Mouse (Mus musculus): ENCODE data around the gene Arfgef2.

The Arfgef2 gene

GRCm38 (mm10) chr2:166818463-166819143, 13.2 kb downstream of the Arfgef2 start:
- Histone ChIP-seq H3K4me3 (replicated peaks; ENCODE audit: low read length) (no peak overlapping the region), H3K27me3 (ENCODE audit: insufficient read depth, low read length) (no peaks in the 10 kb centered on the region), H3K36me3 (ENCODE audit: insufficient read depth, low read length) (peaks cover 6% of the 10 kb centered on the region), H3K9me3 (ENCODE audit: low read length) (no peaks in the 10 kb centered on the region), H3K4me1 (replicated peaks; ENCODE audit: low read depth, low read length) (peaks cover 54% of the 10 kb centered on the region)
- TF ChIP-seq POU5F1 (IDR thresholded peaks at IDR 0.05; ENCODE audit: borderline replicate concordance, low read length) (no peak), CTCF (conservative IDR thresholded peaks at IDR 0.05; ENCODE audit: low read length) (no peak), NANOG (IDR thresholded peaks at IDR 0.05; ENCODE audit: borderline replicate concordance, low read length) (no peak)

DNA sequence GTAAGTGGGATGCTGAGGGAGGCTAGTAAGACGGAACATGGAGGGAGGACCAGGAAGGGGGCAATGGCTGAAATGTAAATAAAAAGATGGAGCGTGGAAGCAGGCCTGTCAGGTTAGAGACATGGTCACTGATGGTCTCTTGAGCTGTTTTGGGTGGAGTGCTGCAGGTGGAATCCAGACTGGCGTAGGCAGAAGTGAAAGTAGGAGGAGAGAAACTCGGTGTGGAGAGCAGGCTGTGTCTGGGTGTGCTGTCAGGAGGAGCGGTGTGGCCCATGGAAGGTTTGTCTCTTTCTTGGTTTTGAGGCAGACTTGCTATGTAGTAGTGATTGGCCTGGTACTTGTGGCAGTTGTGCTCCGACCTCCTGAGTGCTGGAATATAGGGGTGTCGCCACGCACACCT, 14.5 kb downstream of the Arfgef2 start:
- Histone ChIP-seq H3K9me3 (ENCODE audit: low read length) (no peaks in the 10 kb centered on the region), H3K4me3 (replicated peaks; ENCODE audit: low read length) (no peak overlapping the region), H3K4me1 (replicated peaks; ENCODE audit: low read depth, low read length) (peaks cover 54% of the 10 kb centered on the region), H3K27me3 (ENCODE audit: insufficient read depth, low read length) (no peaks in the 10 kb centered on the region), H3K36me3 (ENCODE audit: insufficient read depth, low read length) (peaks cover 6% of the 10 kb centered on the region)
- no peak for TF ChIP-seq CTCF (conservative IDR thresholded peaks at IDR 0.05; ENCODE audit: low read length)
- TF ChIP-seq POU5F1 (IDR thresholded peaks at IDR 0.05; ENCODE audit: borderline replicate concordance, low read length) = no peak
- no peak for TF ChIP-seq NANOG (IDR thresholded peaks at IDR 0.05; ENCODE audit: borderline replicate concordance, low read length)

DNA sequence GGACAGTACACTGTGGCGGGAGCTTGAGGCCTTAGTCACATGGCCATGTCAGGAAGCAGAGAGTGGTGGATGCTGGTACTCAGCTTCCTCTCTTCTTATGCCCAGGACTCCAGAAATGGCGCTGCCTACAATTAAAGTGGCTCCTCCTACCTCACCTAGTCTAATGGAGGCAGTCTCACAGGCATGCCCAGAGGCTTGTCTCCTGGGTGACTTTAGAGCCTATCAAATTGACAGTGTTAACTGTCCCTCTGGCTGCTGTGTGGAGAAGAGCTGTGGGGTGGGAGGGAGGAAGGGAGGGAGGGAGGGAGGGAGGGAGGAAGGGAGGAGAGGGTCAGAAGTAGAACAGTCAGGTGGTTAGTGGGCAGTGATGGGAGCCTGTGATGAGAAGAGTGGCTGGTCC, 15.5 kb downstream of the Arfgef2 start:
- no peaks in the 10 kb centered on the region for H3K9me3 ChIP-seq (ENCODE audit: low read length)
- TF ChIP-seq NANOG (IDR thresholded peaks at IDR 0.05; ENCODE audit: borderline replicate concordance, low read length) (no peak), CTCF (conservative IDR thresholded peaks at IDR 0.05; ENCODE audit: low read length) (no peak), POU5F1 (IDR thresholded peaks at IDR 0.05; ENCODE audit: borderline replicate concordance, low read length) (no peak)
- H3K36me3 ChIP-seq (ENCODE audit: insufficient read depth, low read length) = peaks cover 6% of the 10 kb centered on the region
- H3K4me3 ChIP-seq (replicated peaks; ENCODE audit: low read length) = no peak overlapping the region
- H3K4me1 ChIP-seq (replicated peaks; ENCODE audit: low read depth, low read length) = peaks cover 54% of the 10 kb centered on the region
- no peaks in the 10 kb centered on the region for H3K27me3 ChIP-seq (ENCODE audit: insufficient read depth, low read length)

DNA sequence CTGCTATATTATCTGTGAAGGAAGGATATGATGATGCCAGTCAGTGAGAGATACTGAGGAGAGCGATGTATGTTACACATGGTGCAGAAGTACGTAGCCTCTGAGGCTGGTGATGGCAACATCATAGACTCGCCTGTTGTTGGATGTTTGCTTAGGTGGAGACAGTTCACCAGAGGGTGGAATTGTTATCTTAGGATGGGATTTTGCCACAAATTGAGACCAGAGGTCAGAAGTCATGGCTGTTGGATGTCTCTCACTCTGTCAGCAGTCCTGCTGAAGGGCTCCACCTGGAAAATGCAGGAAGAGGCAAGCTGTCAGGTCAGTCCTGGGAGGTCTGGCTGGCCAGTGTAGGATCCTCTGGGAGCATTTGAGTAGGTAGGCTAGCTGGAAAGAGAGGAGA, 16.0 kb downstream of the Arfgef2 start:
- H3K36me3 ChIP-seq (ENCODE audit: insufficient read depth, low read length) = peaks cover 10% of the 10 kb centered on the region
- TF ChIP-seq CTCF (conservative IDR thresholded peaks at IDR 0.05; ENCODE audit: low read length) (no peak), POU5F1 (IDR thresholded peaks at IDR 0.05; ENCODE audit: borderline replicate concordance, low read length) (no peak), NANOG (IDR thresholded peaks at IDR 0.05; ENCODE audit: borderline replicate concordance, low read length) (no peak)
- H3K4me1 ChIP-seq (replicated peaks; ENCODE audit: low read depth, low read length) = peaks cover 54% of the 10 kb centered on the region
- no peaks in the 10 kb centered on the region for H3K9me3 ChIP-seq (ENCODE audit: low read length)
- H3K27me3 ChIP-seq (ENCODE audit: insufficient read depth, low read length) = no peaks in the 10 kb centered on the region
- no peak overlapping the region for H3K4me3 ChIP-seq (replicated peaks; ENCODE audit: low read length)

DNA sequence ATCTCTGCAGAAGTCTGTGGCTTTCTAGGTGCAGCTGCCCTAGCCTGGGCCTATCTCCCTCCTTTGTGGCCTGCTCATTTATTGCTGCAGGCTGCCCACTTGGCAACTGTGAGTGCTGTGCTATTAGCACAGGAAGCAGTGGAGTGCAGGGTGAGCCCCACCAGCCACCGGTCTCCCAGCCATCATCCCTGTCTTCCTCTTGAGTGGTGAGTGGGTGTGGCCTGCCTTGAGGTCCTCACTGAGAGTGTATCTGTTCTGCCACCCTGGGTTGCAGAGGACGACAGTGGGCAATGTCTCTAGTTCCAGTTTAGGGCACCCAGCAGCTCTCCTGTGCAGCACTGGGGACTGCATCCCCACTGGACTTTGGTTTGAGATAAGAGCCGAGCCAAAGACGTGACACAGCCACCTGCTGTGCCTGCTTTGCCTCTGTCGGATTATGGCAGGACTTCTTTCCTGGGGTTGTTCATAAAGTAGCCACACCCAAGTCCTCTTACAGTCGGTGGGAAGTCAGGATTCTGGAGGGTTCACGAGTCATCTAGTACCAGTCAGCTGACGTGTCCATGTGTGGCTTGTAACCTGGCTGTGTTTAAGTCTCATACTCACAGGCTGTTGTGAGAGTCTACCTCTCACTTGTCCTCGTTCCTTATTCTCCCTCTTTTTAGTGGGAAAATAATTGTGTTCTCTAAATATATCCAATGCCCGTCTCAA, 16.9 kb downstream of the Arfgef2 start:
- H3K27me3 ChIP-seq (ENCODE audit: insufficient read depth, low read length) = no peaks in the 10 kb centered on the region
- peaks cover 54% of the 10 kb centered on the region for H3K4me1 ChIP-seq (replicated peaks; ENCODE audit: low read depth, low read length)
- TF ChIP-seq NANOG (IDR thresholded peaks at IDR 0.05; ENCODE audit: borderline replicate concordance, low read length) = no peak
- TF ChIP-seq POU5F1 (IDR thresholded peaks at IDR 0.05; ENCODE audit: borderline replicate concordance, low read length) = no peak
- no peak for TF ChIP-seq CTCF (conservative IDR thresholded peaks at IDR 0.05; ENCODE audit: low read length)
- H3K9me3 ChIP-seq (ENCODE audit: low read length) = no peaks in the 10 kb centered on the region
- H3K4me3 ChIP-seq (replicated peaks; ENCODE audit: low read length) = no peak overlapping the region
- peaks cover 19% of the 10 kb centered on the region for H3K36me3 ChIP-seq (ENCODE audit: insufficient read depth, low read length)

- peaks cover 25% of the 10 kb centered on the region for H3K36me3 ChIP-seq (ENCODE audit: insufficient read depth, low read length)
- TF ChIP-seq NANOG (IDR thresholded peaks at IDR 0.05; ENCODE audit: borderline replicate concordance, low read length) (no peak), POU5F1 (IDR thresholded peaks at IDR 0.05; ENCODE audit: borderline replicate concordance, low read length) (no peak), CTCF (conservative IDR thresholded peaks at IDR 0.05; ENCODE audit: low read length) (no peak)
Measured at GRCm38 (mm10) chr2:166822901-166823300, 17.5 kb downstream of the Arfgef2 start.

GRCm38 (mm10) chr2:166824386-166824785, 19.0 kb downstream of the Arfgef2 start:
- no peak for TF ChIP-seq POU5F1 (IDR thresholded peaks at IDR 0.05; ENCODE audit: borderline replicate concordance, low read length)
- TF ChIP-seq CTCF (conservative IDR thresholded peaks at IDR 0.05; ENCODE audit: low read length) = no peak
- TF ChIP-seq NANOG (IDR thresholded peaks at IDR 0.05; ENCODE audit: borderline replicate concordance, low read length) = no peak
- Histone ChIP-seq H3K4me1 (replicated peaks; ENCODE audit: low read depth, low read length) (peaks cover 36% of the 10 kb centered on the region), H3K4me3 (replicated peaks; ENCODE audit: low read length) (no peak overlapping the region), H3K27me3 (ENCODE audit: insufficient read depth, low read length) (no peaks in the 10 kb centered on the region), H3K9me3 (ENCODE audit: low read length) (no peaks in the 10 kb centered on the region), H3K36me3 (ENCODE audit: insufficient read depth, low read length) (peaks cover 39% of the 10 kb centered on the region)

More at GRCm38 (mm10) chr2:166822901-166823300, 17.5 kb downstream of the Arfgef2 start:
- H3K4me3 ChIP-seq (replicated peaks; ENCODE audit: low read length) = no peak overlapping the region
- peaks cover 51% of the 10 kb centered on the region for H3K4me1 ChIP-seq (replicated peaks; ENCODE audit: low read depth, low read length)
- H3K9me3 ChIP-seq (ENCODE audit: low read length) = no peaks in the 10 kb centered on the region
- no peaks in the 10 kb centered on the region for H3K27me3 ChIP-seq (ENCODE audit: insufficient read depth, low read length)

DNA sequence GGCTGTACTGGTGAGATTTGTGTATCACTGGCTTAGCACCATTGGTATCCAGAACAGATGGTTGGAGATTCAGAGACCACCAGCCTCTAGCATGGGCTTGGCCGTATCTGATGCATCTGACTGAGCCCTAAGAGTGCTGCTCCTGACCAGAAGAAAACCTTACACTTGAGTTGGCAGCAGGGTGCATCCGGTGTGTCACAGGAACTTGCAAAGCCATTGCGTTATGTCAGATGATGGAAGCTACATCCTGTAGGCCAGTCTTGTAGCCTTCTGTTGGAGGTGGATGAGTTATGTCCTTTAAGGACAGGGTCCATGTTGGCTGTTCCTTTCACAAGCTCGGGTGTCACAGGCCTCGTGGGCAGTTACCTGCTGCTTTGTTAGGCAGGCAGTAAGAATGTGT, 19.6 kb downstream of the Arfgef2 start:
- TF ChIP-seq NANOG (IDR thresholded peaks at IDR 0.05; ENCODE audit: borderline replicate concordance, low read length) (no peak), CTCF (conservative IDR thresholded peaks at IDR 0.05; ENCODE audit: low read length) (no peak), POU5F1 (IDR thresholded peaks at IDR 0.05; ENCODE audit: borderline replicate concordance, low read length) (no peak)

More for the DNA sequence above, 19.6 kb downstream of the Arfgef2 start:
- Histone ChIP-seq H3K4me1 (replicated peaks; ENCODE audit: low read depth, low read length) (peaks cover 30% of the 10 kb centered on the region), H3K4me3 (replicated peaks; ENCODE audit: low read length) (no peak overlapping the region), H3K36me3 (ENCODE audit: insufficient read depth, low read length) (peaks cover 45% of the 10 kb centered on the region), H3K27me3 (ENCODE audit: insufficient read depth, low read length) (no peaks in the 10 kb centered on the region), H3K9me3 (ENCODE audit: low read length) (no peaks in the 10 kb centered on the region)

Measured in E14TG2a.4 (cell line).